Mouse (Mus musculus) retina, postnatal 7 days (tissue): ENCODE measurements around the gene Ehhadh.

Experiments used
- DNase-seq: peaks from one replicate; pipeline ENCODE4 v3.0.0-alpha.2; 2012; ENCODE audit warnings: low read depth, low spot score

Ehhadh gene

GRCm38 (mm10) chr16:21735638-21736037, 52.0 kb downstream of the Ehhadh start:
- DNase-seq = no peak

- peak; percentile 77 for DNase-seq
Measured at GRCm38 (mm10) chr16:21727897-21728364, 59.7 kb downstream of the Ehhadh start.

- DNase-seq = no peak
Measured at GRCm38 (mm10) chr16:21727421-21727820, 60.2 kb downstream of the Ehhadh start.

- DNase-seq = no peak
Measured at GRCm38 (mm10) chr16:21724261-21724660, 63.3 kb downstream of the Ehhadh start.

- no peak for DNase-seq
Measured at GRCm38 (mm10) chr16:21719770-21720169, 67.8 kb downstream of the Ehhadh start.

GRCm38 (mm10) chr16:21714516-21714915, 73.1 kb downstream of the Ehhadh start:
- no peak for DNase-seq
